Mouse (Mus musculus) lung, adult 2 months (tissue): Measurements from ENCODE around the gene Hdhd5. TPM values are rescaled to one million over a fixed set of nuclear protein-coding genes. Genes with fewer than 3 reads are reported as not detected.

Source experiments
- DNase-seq: peaks from one replicate; pipeline ENCODE4 v3.0.0; 2022
- H3K4me1 ChIP-seq: fragments of 200-500 bp; 2 replicates; pipeline ENCODE4 v1.6.1; 2011; ENCODE audit warnings: low read length; ENCODE audit not compliant: control insufficient read depth, insufficient read depth
- H3K4me3 ChIP-seq: fragments of 200-500 bp; replicated peaks from 2 replicates; pipeline ENCODE3; 2011; ENCODE audit warnings: low read depth, mild to moderate bottlenecking, control low read depth, low read length; ENCODE audit errors: extremely low read depth
- CTCF ChIP-seq: fragments of 200-500 bp; IDR thresholded peaks from 2 replicates; pipeline ENCODE4 v1.5.1; 2011; ENCODE audit warnings: mild to moderate bottlenecking, low read length, control low read depth; ENCODE audit not compliant: insufficient read depth
- POLR2A ChIP-seq: fragments of 200-500 bp; IDR thresholded peaks from 2 replicates; pipeline ENCODE4 v1.6.1; 2011; ENCODE audit warnings: low read depth, mild to moderate bottlenecking, control low read depth, low read length, borderline replicate concordance; ENCODE audit errors: extremely low read depth
- WGBS: fragments of 180-500 bp; shearing (Covaris S2); methylation state at CpG from one replicate; pipeline ENCODE4 v1.1.7; 2018; 5-methylcytosine and 5-hydroxymethylcytosine counted together
- polyA plus RNA-seq: library from polyadenylated mRNA; depleted of rRNA; stranded (reverse); fragments of >200 nt; gene quantifications from 2 replicates; pipeline ENCODE4 v1.2.3, GENCODE M21; 2012

The Hdhd5 gene
- polyA plus RNA-seq, 1 experiment: 17.7 TPM

- TF ChIP-seq POLR2A (no peak), CTCF (no peak)
- H3K4me1 ChIP-seq: no peaks in the 10 kb centered on the region; the same call in 1 of the 2 replicates
- DNase-seq: no peak
- H3K4me3 ChIP-seq: no peak overlapping the region
- WGBS: 51% methylated on average over 7 of the region's 7 CpGs
Measured at GRCm38 (mm10) chr6:120491064-120491463, 40.1 kb downstream of the Hdhd5 start.

GRCm38 (mm10) chr6:120489461-120489860, 41.7 kb downstream of the Hdhd5 start:
- H3K4me1 ChIP-seq: no peaks in the 10 kb centered on the region; the same call in 1 of the 2 replicates
- TF ChIP-seq POLR2A: no peak
- no peak for TF ChIP-seq CTCF
- DNase-seq: no peak
- WGBS: 63% methylated on average over 2 of the region's 2 CpGs
- H3K4me3 ChIP-seq: no peak overlapping the region

GRCm38 (mm10) chr6:120488647-120489046, 42.5 kb downstream of the Hdhd5 start:
- no peaks in the 10 kb centered on the region; the same call in 1 of the 2 replicates for H3K4me1 ChIP-seq
- DNase-seq: no peak

GRCm38 (mm10) chr6:120486051-120486510, 45.0 kb downstream of the Hdhd5 start:
- TF ChIP-seq CTCF: no peak
- no peak for TF ChIP-seq POLR2A
- DNase-seq: no peak
- H3K4me3 ChIP-seq: no peak overlapping the region
- 33% methylated on average over 8 of the region's 8 CpGs for WGBS
- no peaks in the 10 kb centered on the region; the same call in 1 of the 2 replicates for H3K4me1 ChIP-seq

More at GRCm38 (mm10) chr6:120488647-120489046, 42.5 kb downstream of the Hdhd5 start:
- 35% methylated on average over 3 of the region's 3 CpGs for WGBS
- no peak overlapping the region for H3K4me3 ChIP-seq
- no peak for TF ChIP-seq CTCF
- no peak for TF ChIP-seq POLR2A

GRCm38 (mm10) chr6:120485038-120485437, 46.1 kb downstream of the Hdhd5 start:
- no peak for DNase-seq
- Histone ChIP-seq H3K4me1 (no peaks in the 10 kb centered on the region; the same call in 1 of the 2 replicates), H3K4me3 (no peak overlapping the region)
- TF ChIP-seq POLR2A (no peak), CTCF (no peak)
- 42% methylated on average over 3 of the region's 3 CpGs for WGBS

- H3K4me3 ChIP-seq: no peak overlapping the region
- H3K4me1 ChIP-seq: no peaks in the 10 kb centered on the region
- TF ChIP-seq POLR2A (no peak), CTCF (peak; percentile 52)
- no peak for DNase-seq
- 12% methylated on average over 8 of the region's 8 CpGs for WGBS
Measured at GRCm38 (mm10) chr6:120483211-120483626, 47.9 kb downstream of the Hdhd5 start.

GRCm38 (mm10) chr6:120482756-120483155, 48.4 kb downstream of the Hdhd5 start:
- Histone ChIP-seq H3K4me3 (no peak overlapping the region), H3K4me1 (no peaks in the 10 kb centered on the region)
- DNase-seq: no peak
- WGBS: 16% methylated on average over 6 of the region's 6 CpGs
- TF ChIP-seq POLR2A: no peak
- no peak for TF ChIP-seq CTCF

- Histone ChIP-seq H3K4me1 (no peaks in the 10 kb centered on the region), H3K4me3 (no peak overlapping the region)
- WGBS: 85% methylated on average over 14 of the region's 14 CpGs
- DNase-seq: no peak
- TF ChIP-seq CTCF (no peak), POLR2A (no peak)
Measured at GRCm38 (mm10) chr6:120482021-120482420, 49.1 kb downstream of the Hdhd5 start.

GRCm38 (mm10) chr6:120481538-120481937, 49.6 kb downstream of the Hdhd5 start:
- Histone ChIP-seq H3K4me3 (no peak overlapping the region), H3K4me1 (no peaks in the 10 kb centered on the region)
- 87% methylated on average over 6 of the region's 6 CpGs for WGBS
- no peak for DNase-seq
- TF ChIP-seq CTCF: 0 out of 2 replicates have a peak, but pooled peaks have one; percentile 14
- TF ChIP-seq POLR2A: no peak

- whole genome bisulfite sequencing: 92% methylated on average over 5 of the region's 5 CpGs
- no peak for DNase-seq
- Histone ChIP-seq H3K4me3 (no peak overlapping the region), H3K4me1 (no peaks in the 10 kb centered on the region)
- no peak for TF ChIP-seq CTCF
- no peak for TF ChIP-seq POLR2A
Measured at GRCm38 (mm10) chr6:120480361-120480760, 50.8 kb downstream of the Hdhd5 start.
